Mouse (Mus musculus): ENCODE measurements at regions not wholly inside any gene's neighbourhood (a gene's known extent, or its start where the extent isn't known, plus 50 kb on each side); places are given as distances from the start of the nearest gene placed in this dataset.

- TF ChIP-seq CTCF (IDR thresholded peaks at IDR 0.05; ENCODE audit: low read depth) (no peak), EP300 (IDR thresholded peaks at IDR 0.05; ENCODE audit: low read depth) (no peak)
Observed at GRCm38 (mm10) chr2:115399987-115400550, 181.4 kb upstream of the BC052040 start.

All from heart, postnatal 0 days (tissue).